Mouse (Mus musculus): ENCODE measurements around the gene Orm2.

Orm2 gene

DNA sequence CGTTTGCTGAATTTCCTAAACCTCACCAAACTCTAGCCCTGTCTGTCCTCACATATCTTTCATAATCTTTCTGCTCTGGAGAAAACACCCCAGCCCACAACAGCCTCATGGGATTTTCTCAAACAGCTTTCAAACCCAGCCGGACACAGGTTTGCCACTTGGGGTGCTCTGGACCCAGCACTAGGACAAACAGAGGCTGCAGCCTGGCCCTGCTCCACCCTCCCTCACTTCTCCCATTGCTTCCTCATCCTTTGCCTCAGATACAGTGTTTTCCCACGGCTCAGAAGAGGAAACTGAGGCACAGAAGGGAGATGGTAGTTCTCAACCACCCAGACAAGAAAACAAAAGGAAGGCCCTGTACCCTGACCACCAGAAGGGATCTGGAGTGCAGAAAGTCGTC, 43.4 kb downstream of the Orm2 start:
- no peak for DNase-seq (ENCODE audit: low read depth)

DNA sequence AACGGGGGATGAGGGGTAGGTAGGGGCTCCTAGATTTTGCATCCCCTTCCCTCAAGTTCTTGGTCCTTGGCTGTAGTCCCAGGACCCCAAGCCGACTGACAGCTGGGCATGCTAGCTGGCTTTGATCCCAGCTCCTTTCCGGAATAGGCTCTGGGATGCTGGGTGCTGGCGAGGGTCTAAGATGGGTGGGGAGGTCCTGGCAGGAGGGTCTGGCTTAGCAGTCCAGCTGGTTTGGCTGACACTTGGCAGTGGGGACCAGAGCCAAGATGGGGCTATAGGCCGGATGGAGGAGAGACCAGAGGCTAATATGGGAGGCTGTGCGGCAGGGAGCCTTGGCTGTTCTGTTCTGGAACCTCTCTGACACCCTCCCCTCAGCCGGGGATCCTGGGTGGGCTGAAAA, 46.0 kb downstream of the Orm2 start:
- peak; percentile 63 for DNase-seq (ENCODE audit: low read depth)

GRCm38 (mm10) chr4:63408649-63409048, 46.4 kb downstream of the Orm2 start:
- peak; percentile 83 for DNase-seq (ENCODE audit: low read depth)

DNA sequence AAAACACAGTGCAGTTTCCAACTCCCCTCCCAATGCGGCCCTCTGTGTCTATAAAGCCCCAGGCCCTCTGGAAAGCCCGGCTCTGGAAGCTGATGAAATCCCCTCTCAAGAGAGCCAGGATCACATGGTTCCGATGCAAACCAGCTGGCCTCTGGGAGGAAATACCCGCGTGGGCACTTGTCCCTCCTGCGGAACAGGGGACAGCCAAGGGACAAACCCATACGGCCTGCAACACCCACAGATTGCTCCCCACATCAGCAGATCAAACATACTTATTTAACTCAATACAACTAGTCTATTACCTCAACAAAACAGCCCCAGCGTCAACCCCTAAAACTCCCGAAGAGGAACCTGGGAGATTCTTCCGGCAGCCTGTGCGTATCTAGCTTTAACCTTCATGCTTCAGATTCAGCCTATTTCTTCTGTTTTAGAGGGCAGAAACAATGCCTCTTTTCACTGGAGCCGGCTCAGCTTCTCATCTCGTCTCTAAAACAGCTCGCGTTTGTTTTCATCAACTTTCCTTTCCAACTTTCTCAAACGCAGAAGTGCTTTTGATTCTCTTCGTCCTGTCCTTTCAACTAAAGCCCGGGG, 47.2 kb downstream of the Orm2 start:
- DNase-seq (ENCODE audit: low read depth), result peak; percentile 73

DNA sequence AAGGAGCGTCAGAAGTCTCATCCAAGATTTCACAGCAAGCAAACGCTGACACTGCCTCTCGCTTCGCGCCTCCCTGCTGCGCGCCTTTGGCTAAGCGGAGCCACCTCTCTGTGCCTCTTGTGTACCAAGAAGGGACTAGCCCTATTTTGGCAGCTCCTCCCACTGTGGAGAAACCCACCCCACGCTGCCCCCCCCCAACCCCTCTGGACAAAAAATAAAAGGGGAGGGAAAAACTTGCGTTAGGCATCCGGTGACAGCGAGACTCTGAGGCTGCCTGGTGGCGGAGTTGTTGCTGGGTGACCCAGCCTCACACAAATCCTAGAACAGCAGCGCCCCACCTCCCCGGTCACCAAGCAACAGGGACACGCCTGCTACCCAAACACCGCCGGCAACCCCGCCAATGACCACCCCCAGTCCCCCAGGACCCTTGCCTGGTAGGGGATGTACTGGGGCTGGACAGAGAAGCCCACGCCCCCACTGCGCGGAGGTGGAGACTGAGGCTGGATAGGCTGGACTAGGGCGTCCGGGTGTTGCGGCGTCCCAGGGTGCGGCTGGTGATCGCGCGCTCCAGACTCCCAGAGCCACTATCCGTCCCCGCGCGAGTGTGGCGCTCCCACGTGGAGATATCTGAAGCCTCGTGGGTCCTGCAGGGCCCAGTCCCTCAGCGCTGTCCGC, 47.8 kb downstream of the Orm2 start:
- DNase-seq (ENCODE audit: low read depth), result peak; percentile 78

- DNase-seq (ENCODE audit: low read depth), result peak; percentile 96
These were observed 48.3 kb downstream of the Orm2 start for GRCm38 (mm10) chr4:63410583-63410934.

DNA sequence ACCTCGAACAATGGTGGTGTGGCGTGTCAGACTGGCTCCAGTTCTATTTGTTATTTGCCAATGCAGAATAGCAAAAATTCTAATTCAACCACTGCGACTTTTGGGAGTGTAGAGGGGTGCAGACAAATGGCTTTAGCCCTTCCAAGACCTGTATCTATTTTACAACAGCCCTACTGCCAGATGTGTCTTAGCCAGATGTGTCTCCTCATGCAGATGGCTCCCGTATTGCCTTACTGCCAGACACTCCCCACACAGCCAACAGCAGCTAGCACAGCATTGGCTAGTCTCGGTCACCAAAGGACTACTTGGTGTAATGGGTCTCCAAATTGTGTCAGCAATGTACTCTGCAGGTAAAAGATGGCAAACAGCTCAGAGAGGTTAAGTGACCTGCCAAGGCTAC, 49.0 kb downstream of the Orm2 start:
- DNase-seq (ENCODE audit: low read depth), result no peak

GRCm38 (mm10) chr4:63414951-63415350, 52.7 kb downstream of the Orm2 start:
- no peak for DNase-seq (ENCODE audit: low read depth)
